Mouse (Mus musculus) gastrocnemius, postnatal 14 days (tissue): ENCODE results near the gene Tsen2. TPM values are rescaled to one million over a fixed set of nuclear protein-coding genes. Genes with fewer than 3 reads are reported as not detected.
A peak's percentile ranks its signal among the peaks of the same experiment; 100 is the strongest.

Source experiments
- DNase-seq: peaks from one replicate; pipeline ENCODE4 v3.0.0; 2021; ENCODE audit warnings: mixed read lengths
- intact Hi-C: fragments of 180-260 bp; cut with DNase I; formaldehyde crosslinking; loops from one replicate; pipeline ENCODE4 v1.15.1; 2025; ENCODE audit warnings: low total_unique reads
- total RNA-seq, 2 experiments: library from RNA; stranded (reverse); gene quantifications; 2 replicates each; pipeline ENCODE4 v1.2.3; 2021

Tsen2 gene
- total RNA-seq, 2 experiments from 2014 or later: 6.0 to 7.4 TPM

DNA sequence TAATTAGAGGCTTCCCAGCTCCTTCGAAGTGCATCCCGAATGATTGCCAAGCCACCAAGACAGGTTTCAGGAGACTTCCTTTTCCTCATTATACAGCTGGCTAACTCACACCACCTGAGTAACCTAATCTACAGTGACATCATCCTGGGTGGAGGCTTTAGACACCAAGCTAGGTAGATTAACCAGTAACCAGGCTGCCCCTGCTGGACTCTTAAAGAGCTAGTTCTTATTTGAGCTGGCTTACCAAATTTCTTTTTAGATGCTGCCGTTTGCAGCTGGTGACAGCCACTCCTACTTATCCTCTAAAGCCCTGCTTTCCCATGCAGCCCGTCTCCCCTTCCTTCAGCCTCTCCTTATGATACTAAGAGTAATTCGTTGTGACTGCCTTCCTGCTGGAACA is 48.0 kb downstream of the Tsen2 start, which contains the start of gene Mkrn2os:
Gene Mkrn2os, minus strand, starts transcription at position 119 of the 400 bp plus-strand sequence.
- intact Hi-C loops: no loop called here
- DNase-seq: no peak

DNA sequence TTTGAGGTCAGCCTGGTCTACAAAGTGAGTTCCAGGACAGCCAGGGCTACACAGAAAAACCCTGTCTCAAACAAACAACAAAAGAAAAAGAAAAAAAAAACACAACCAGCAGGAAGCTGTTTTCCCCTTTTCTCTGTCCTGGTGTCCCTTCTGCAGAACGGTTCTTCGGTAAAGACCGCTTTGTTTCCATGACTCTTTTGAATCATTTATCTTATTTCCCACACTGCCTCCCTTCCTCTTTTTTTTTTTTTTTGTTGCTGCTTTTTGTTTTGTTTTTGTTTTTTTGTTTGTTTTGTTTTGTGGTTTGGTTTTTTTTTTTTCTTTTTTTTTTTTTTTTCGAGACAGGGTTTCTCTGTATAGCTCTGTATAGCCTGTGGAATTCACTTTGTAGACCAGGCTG is 48.8 kb downstream of the Tsen2 start:
- DNase-seq: no peak
- intact Hi-C loops: no loop called here

GRCm38 (mm10) chr6:115594463-115594862 is 50.0 kb downstream of the Tsen2 start:
- intact Hi-C loops: no loop called here
- DNase-seq: no peak

DNA sequence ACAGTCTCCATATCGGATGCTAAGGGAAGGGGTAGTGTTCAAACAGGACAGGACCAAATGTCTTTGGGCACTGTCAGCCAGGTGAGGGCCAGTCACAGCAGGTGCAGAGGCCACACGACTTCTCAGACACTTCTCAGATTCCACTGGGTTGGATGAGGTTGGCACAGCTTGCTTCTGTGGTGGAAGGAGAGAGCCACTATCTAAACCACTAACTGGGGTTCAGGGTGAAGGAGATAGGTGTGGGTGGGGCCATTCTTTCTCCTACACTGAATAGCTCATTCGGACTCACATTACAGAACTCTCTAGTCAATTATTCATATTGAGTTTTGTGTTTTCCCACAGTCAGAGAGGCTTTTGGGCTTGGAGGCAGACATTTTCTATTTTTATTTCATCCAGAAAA is 51.2 kb downstream of the Tsen2 start:
- intact Hi-C loops: no loop called here

GRCm38 (mm10) chr6:115601322-115601714 is 56.9 kb downstream of the Tsen2 start:
- intact Hi-C loops: no loop called here
- DNase-seq: no peak

More for the DNA sequence above, 51.2 kb downstream of the Tsen2 start:
- DNase-seq: no peak

DNA sequence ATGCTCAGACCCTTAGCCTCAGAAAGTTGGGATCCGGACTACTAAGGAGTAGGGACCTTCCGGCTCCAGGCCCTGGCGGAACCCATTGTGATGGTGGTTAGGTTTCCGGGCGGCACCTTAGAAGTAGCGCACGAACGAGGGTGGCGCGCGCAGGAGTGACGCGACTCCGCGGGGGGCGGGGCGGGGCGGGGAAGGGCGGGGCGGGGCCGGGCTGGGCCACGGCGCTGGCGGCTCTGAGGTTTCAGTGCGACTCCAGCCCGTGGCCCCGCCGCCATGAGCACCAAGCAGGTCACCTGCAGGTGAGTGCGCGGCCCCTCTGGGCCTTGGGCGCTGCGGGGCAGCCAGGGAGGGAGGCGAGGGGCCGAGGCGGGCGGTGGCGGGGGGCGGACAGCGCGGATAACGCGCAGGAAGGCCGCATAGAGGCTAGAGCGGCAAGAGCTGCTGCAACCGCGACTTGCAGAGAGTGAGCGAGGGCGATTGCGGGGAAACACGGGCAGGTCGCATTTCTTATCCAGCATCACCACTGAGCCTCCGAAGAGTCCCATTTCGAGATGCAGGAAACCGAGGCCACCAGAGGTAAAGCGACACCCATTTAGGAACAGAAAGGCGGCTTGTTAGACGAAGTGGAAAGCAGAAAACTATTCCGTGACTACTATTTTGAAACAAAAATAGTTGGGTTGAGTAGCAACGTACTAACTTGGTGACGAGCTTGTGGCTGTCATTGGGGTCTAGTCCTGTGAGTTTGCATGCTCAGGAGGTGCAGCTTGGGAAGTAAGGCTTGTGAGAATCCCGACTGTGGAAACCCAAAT is 57.5 kb downstream of the Tsen2 start, which contains the start of gene Mkrn2:
Gene Mkrn2, plus strand, starts transcription at position 188 of the 809 bp plus-strand sequence.
- peak; percentile 85 for DNase-seq
- intact Hi-C loops: no loop called here

DNA sequence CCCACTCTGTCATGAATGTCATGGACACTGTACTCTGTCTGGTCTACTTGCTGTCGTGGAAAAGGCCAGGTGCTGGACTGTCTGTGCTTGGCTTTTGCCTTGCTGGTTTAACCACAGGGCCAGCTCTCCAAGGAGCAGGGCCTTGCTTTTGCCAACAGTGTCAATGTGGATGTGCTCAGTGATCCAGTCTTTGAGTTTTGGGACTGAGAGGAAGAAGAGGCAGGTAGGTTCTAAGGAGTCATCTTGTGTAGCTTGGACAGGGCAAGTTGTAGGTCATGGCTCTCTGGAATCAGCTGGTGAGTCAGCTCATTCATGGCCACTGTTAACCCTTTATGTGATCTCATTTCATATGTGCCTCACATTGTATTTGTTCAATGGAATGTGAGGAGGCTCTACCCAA is 62.0 kb downstream of the Tsen2 start:
- intact Hi-C loops: no loop called here

GRCm38 (mm10) chr6:115607429-115607828 is 63.0 kb downstream of the Tsen2 start:
- intact Hi-C loops: no loop called here
- DNase-seq: no peak

More for the DNA sequence above, 62.0 kb downstream of the Tsen2 start:
- DNase-seq: no peak

DNA sequence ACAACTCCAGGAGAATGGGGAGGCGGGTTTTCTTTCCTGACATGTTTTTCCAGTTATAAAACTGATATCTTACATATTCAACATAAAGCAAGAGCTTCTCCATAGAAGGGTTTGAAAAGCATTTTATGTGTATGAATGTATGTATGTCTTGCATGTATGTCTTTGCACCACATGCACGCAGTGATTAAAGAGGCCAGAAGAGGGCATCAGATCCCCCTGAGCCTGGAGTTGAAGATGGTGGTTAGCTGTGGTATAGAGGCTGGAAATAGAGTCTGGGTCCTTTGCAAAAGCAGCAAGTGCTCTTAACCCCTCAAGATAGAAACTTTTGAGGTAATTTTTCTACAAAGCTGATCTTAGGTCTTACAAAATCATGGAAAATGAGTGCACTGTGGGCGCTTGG is 64.7 kb downstream of the Tsen2 start:
- DNase-seq: no peak
- intact Hi-C loops: no loop called here

DNA sequence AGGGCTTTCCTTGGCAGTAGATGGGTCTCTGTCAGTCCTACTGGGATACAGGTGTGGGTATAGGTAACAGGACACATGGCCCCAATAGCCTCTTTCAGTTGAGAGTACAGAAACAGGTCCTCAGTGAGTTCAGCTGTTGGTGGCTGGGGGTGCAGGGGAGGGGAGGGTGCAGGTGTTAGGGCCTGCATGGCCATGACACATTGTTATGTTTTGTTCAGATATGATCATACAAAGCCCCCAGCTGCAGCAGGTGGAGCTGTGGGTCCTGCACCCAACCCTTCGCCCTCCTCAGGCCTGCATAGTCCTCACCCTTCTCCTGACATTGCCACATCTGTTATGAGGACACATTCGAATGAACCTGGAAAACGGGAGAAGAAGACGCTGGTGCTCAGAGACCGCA is 65.8 kb downstream of the Tsen2 start:
- no peak for DNase-seq
- intact Hi-C loops: loop anchor here (10.0 kb wide), 1 partner anchor 174 kb away; no protein-coding TSS in a partner anchor

DNA sequence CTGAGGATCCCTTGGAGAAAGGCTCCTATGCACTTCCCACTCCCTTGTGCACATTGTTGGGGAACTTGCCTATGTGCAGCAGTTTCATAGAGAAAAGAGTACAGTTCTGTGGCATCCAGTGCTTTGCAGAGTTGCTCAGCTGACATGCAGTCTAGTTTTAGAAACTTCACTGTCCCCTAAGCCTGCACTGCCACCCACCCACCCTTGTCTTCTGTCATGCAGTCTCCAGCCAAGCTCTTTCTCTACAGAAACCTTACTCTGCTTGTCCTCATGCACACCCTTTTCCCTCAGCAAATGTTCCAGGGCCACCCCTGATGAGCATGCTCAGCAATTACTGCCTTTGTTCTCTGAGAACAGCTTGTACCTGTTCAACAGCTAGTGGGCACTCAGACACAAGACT is 69.3 kb downstream of the Tsen2 start:
- no peak for DNase-seq
- intact Hi-C loops: loop anchor here (10.0 kb wide), 1 partner anchor 171 kb away; no protein-coding TSS in a partner anchor

DNA sequence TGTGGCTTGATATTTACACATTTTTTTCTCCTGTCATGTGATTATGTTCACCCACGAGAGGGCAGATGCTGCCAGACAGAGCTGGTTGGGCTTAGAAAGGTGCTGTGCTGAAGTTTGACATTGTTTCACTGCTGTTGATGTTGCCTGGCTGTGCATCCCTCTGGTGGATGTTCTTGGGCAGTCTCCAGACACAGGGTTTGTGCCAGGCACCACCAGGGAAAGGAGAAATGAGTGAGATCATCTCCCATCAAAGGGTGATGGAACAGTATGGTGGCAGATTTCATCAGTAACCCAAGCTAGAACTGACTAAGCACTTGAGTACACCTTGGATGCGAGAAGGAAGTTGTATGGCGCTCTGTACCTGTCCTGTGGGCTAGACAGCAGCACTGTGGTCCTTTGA is 71.5 kb downstream of the Tsen2 start:
- no peak for DNase-seq
- intact Hi-C loops: loop anchor here (10.0 kb wide), 1 partner anchor 169 kb away; no protein-coding TSS in a partner anchor

- no peak for DNase-seq
- intact Hi-C loops: loop anchor here (10.0 kb wide), 1 partner anchor 165 kb away; no protein-coding TSS in a partner anchor
These were observed 75.4 kb downstream of the Tsen2 start for GRCm38 (mm10) chr6:115619818-115620217.

DNA sequence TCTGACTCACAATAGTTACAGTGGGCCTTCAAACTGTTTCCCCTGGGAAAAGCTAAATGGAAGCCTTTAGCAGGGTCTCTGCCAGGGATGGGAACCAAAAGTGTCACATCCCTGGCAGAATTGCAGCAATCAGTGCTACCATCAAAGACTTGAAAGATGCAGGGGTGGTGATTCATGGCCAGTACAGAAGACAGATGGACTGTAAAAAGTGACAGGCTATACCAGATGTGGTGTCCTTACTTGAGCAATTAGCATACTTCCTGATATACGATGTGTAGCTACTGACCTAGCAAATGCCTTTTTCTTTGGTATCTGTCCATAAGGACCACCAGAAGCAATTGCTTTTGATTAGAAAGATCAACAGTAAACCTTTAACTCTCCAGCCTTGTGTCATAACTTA is 76.5 kb downstream of the Tsen2 start:
- no peak for DNase-seq
- intact Hi-C loops: no loop called here

GRCm38 (mm10) chr6:115626121-115626520 is 81.7 kb downstream of the Tsen2 start:
- intact Hi-C loops: no loop called here
- peak; percentile 35 for DNase-seq

Other genes starting within 250 kb of the Tsen2 start
- 1 to 10 TPM; 4.0 to 6.7 TPM for gene Pparg, start 183.7 kb upstream of the Tsen2 start, total RNA-seq
- gene Mkrn2os, start 47.9 kb downstream of the Tsen2 start, total RNA-seq: under 1 TPM; 0.14 to 0.22 TPM
- gene Mkrn2, start 57.2 kb downstream of the Tsen2 start, total RNA-seq: 10 to 100 TPM; 35.0 to 40.4 TPM
- gene Raf1, start 132.0 kb downstream of the Tsen2 start, total RNA-seq: 10 to 100 TPM; 88.8 to 92.8 TPM
- gene Tmem40, start 217.7 kb downstream of the Tsen2 start, total RNA-seq: under 1 TPM; 0.33 to 0.80 TPM
- gene Cand2, start 229.9 kb downstream of the Tsen2 start, total RNA-seq: 10 to 100 TPM; 68.1 to 86.4 TPM